Comparison of ENCODE assay signal across 22 mouse cellular contexts in genomic region chr15:98474958-98475357, GRCm38 (mm10). TPM values are rescaled to one million over a fixed set of nuclear protein-coding genes. Genes with fewer than 3 reads are reported as not detected.
"Had no signal": no experiment of that assay in that cellular context is flagged by ENCODE, and none has a peak within 500 bp of the region (broad histone marks: within the 10 kb centered on the region; RNA-seq: fewer than 3 reads in every experiment).

No protein-coding gene starts in this region.

- H3K9ac ChIP-seq: kidney, embryonic 15.5 days; limb, embryonic 12.5 days; limb, embryonic 15.5 days; liver, embryonic 14.5 days; liver, postnatal 0 days; lung, embryonic 15.5 days; midbrain, embryonic 13.5 days had no signal

- H3K36me3 ChIP-seq: kidney, embryonic 15.5 days; limb, embryonic 12.5 days; limb, embryonic 15.5 days; lung, embryonic 15.5 days; midbrain, embryonic 10.5 days; midbrain, embryonic 13.5 days had no signal

- ATAC-seq: liver, postnatal 0 days; midbrain, embryonic 13.5 days; midbrain, embryonic 16.5 days had no signal

- H3K4me2 ChIP-seq: kidney, embryonic 15.5 days; limb, embryonic 12.5 days; limb, embryonic 15.5 days; liver, embryonic 11.5 days; lung, embryonic 15.5 days; midbrain, embryonic 13.5 days had no signal

- H3K9me3 ChIP-seq: kidney, embryonic 15.5 days; limb, embryonic 12.5 days; limb, embryonic 15.5 days; lung, embryonic 15.5 days; megakaryocyte, embryonic 14.5 days; midbrain, embryonic 10.5 days; midbrain, embryonic 13.5 days had no signal

- H3K27ac ChIP-seq: kidney, embryonic 15.5 days; left cerebral cortex, adult 2 months; limb, embryonic 12.5 days; limb, embryonic 15.5 days; liver, embryonic 14.5 days; lung, embryonic 15.5 days; midbrain, embryonic 10.5 days; midbrain, embryonic 13.5 days; stomach, postnatal 0 days had no signal

- H3K4me3 ChIP-seq: kidney, embryonic 15.5 days; left cerebral cortex, adult 2 months; limb, embryonic 12.5 days; limb, embryonic 15.5 days; lung, embryonic 15.5 days; megakaryocyte, embryonic 14.5 days; midbrain, embryonic 10.5 days; midbrain, embryonic 13.5 days had no signal

- H3K27me3 ChIP-seq: kidney, embryonic 15.5 days; limb, embryonic 15.5 days; lung, embryonic 15.5 days; midbrain, embryonic 13.5 days had no signal

- H3K4me1 ChIP-seq: kidney, embryonic 15.5 days; limb, embryonic 12.5 days; limb, embryonic 15.5 days; lung, embryonic 15.5 days; midbrain, embryonic 10.5 days; midbrain, embryonic 13.5 days had no signal

RNA-seq across cellular contexts. Expression of gene OR5BS1P, which starts 5.3 kb away (rescaled TPM):
- total RNA-seq: layer of hippocampus, adult 8-10 months; layer of hippocampus, postnatal 10 days; layer of hippocampus, postnatal 36 days; left cerebral cortex, adult 2 months; left cerebral cortex, postnatal 14 days; left cerebral cortex, postnatal 4 days had no signal
- polyA plus RNA-seq: kidney, embryonic 15.5 days; limb, embryonic 12.5 days; limb, embryonic 15.5 days; liver, embryonic 11.5 days; liver, embryonic 14.5 days; liver, postnatal 0 days; lung, embryonic 15.5 days; midbrain, embryonic 10.5 days; midbrain, embryonic 13.5 days; midbrain, embryonic 16.5 days; neural tube, embryonic 11.5 days; neural tube, embryonic 14.5 days; stomach, embryonic 14.5 days; stomach, postnatal 0 days; thymus, adult 2 months had no signal

RNA-seq across cellular contexts. Expression of gene Lalba, which starts 7.6 kb away (rescaled TPM):
- total RNA-seq: layer of hippocampus, adult 8-10 months; layer of hippocampus, postnatal 10 days; layer of hippocampus, postnatal 36 days; left cerebral cortex, adult 2 months; left cerebral cortex, postnatal 14 days; left cerebral cortex, postnatal 4 days had no signal
- polyA plus RNA-seq: kidney, embryonic 15.5 days; liver, embryonic 11.5 days; liver, embryonic 14.5 days; liver, postnatal 0 days; midbrain, embryonic 13.5 days; midbrain, embryonic 16.5 days; neural tube, embryonic 11.5 days; neural tube, embryonic 14.5 days; stomach, embryonic 14.5 days; thymus, adult 2 months had no signal

RNA-seq across cellular contexts. Expression of gene Olfr279, which starts 17.2 kb away (rescaled TPM):
- total RNA-seq: layer of hippocampus, adult 8-10 months; layer of hippocampus, postnatal 10 days; layer of hippocampus, postnatal 36 days; left cerebral cortex, adult 2 months; left cerebral cortex, postnatal 4 days had no signal
- polyA plus RNA-seq: kidney, embryonic 15.5 days; limb, embryonic 12.5 days; limb, embryonic 15.5 days; liver, embryonic 11.5 days; liver, embryonic 14.5 days; liver, postnatal 0 days; lung, embryonic 15.5 days; midbrain, embryonic 10.5 days; midbrain, embryonic 13.5 days; midbrain, embryonic 16.5 days; neural tube, embryonic 11.5 days; neural tube, embryonic 14.5 days; stomach, embryonic 14.5 days; stomach, postnatal 0 days; thymus, adult 2 months had no signal

RNA-seq across cellular contexts. Expression of gene Olfr281, which starts 22.6 kb away (rescaled TPM):
- total RNA-seq: layer of hippocampus, adult 8-10 months; layer of hippocampus, postnatal 10 days; layer of hippocampus, postnatal 36 days; left cerebral cortex, adult 2 months; left cerebral cortex, postnatal 14 days; left cerebral cortex, postnatal 4 days had no signal
- polyA plus RNA-seq: kidney, embryonic 15.5 days; limb, embryonic 12.5 days; limb, embryonic 15.5 days; liver, embryonic 11.5 days; liver, embryonic 14.5 days; liver, postnatal 0 days; lung, embryonic 15.5 days; midbrain, embryonic 10.5 days; midbrain, embryonic 13.5 days; midbrain, embryonic 16.5 days; neural tube, embryonic 11.5 days; neural tube, embryonic 14.5 days; stomach, embryonic 14.5 days; stomach, postnatal 0 days; thymus, adult 2 months had no signal

RNA-seq across cellular contexts. Expression of gene Olfr282, which starts 43.9 kb away (rescaled TPM):
- total RNA-seq: layer of hippocampus, adult 8-10 months; layer of hippocampus, postnatal 10 days; layer of hippocampus, postnatal 36 days; left cerebral cortex, adult 2 months; left cerebral cortex, postnatal 14 days; left cerebral cortex, postnatal 4 days had no signal
- polyA plus RNA-seq: kidney, embryonic 15.5 days; limb, embryonic 12.5 days; limb, embryonic 15.5 days; liver, embryonic 11.5 days; liver, embryonic 14.5 days; liver, postnatal 0 days; lung, embryonic 15.5 days; midbrain, embryonic 10.5 days; midbrain, embryonic 13.5 days; midbrain, embryonic 16.5 days; neural tube, embryonic 11.5 days; neural tube, embryonic 14.5 days; stomach, embryonic 14.5 days; stomach, postnatal 0 days; thymus, adult 2 months had no signal
